Mouse (Mus musculus) cortical plate, adult 2 months (tissue): ENCODE measurements around the gene Diras2.

ENCODE experiments used
- CTCF ChIP-seq: fragments of 200-500 bp; IDR thresholded peaks from 2 replicates; pipeline ENCODE4 v1.5.1; 2011; ENCODE audit warnings: mild to moderate bottlenecking, control low read depth, low read length; ENCODE audit not compliant: insufficient read depth; ENCODE audit errors: extremely low read depth
- POLR2A ChIP-seq: fragments of 200-500 bp; IDR thresholded peaks from 2 replicates; pipeline ENCODE4 v1.6.1; 2011; ENCODE audit warnings: mild to moderate bottlenecking, low read length, control low read depth; ENCODE audit not compliant: insufficient read depth; ENCODE audit errors: extremely low read depth

- no peak for TF ChIP-seq CTCF
- no peak for TF ChIP-seq POLR2A
These were observed 31.1 kb upstream of the Diras2 start for GRCm38 (mm10) chr13:52562166-52562571.
